Mouse (Mus musculus): ENCODE results near the gene Col15a1.

The Col15a1 gene

DNA sequence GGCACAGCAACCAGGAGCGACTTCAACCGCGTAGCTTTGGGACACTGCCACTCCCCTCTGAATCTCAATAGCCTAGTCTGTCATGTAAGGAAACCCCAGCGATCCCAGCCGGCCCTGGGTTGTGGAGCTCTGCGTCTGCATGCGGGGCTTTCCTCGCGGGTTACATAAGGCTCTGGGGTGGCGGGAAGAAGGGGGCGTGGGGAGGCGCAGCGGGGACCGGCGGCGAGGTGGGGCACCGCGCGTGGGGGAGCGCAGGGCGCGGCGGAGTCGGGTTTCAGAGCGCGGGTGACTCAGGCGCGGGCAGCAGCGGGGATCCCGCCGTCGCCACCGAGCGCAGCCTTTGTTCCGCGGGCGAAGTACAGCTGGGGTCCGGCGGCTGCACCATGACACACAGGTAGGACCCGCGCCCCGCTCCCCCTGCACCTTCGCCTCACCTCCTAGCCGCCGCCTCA, at the start of gene Col15a1:
Col15a1 (plus strand) TSS at position 193 of the 452 bp plus-strand sequence.
- no peak for DNase-seq (ENCODE audit: low spot score)

DNA sequence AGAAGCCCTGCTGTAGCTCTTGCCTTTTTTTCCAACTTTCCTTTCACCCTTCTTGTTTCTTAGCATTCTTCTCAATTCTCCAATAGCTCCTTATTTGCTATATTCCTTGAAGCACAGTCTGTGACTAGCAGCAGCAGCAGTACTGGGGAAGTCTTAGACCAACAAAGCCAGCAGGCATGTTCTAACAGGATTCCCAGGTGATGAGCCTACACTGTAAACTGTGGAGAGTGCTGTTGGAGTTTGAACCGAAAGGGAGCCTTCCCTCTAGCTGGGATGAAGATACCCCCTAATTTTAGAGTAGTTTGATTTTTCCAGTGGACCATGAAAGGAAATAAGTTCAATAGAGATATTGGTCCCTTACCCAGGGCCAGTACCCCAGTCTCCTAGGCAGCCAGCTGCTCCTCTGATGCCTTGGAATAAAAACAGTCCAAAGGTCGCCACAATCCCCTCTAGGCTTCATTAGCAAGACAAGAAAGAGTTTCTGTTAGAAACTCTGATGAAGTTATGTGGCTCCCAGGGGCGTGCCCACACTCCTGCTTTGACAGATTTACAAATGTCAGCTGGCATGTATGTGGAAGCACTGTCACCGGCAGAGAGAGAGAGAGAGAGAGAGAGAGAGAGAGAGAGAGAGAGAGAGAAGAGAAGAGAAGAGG, 46.7 kb upstream of the Col15a1 start:
- DNase-seq (ENCODE audit: low spot score) = no peak

DNA sequence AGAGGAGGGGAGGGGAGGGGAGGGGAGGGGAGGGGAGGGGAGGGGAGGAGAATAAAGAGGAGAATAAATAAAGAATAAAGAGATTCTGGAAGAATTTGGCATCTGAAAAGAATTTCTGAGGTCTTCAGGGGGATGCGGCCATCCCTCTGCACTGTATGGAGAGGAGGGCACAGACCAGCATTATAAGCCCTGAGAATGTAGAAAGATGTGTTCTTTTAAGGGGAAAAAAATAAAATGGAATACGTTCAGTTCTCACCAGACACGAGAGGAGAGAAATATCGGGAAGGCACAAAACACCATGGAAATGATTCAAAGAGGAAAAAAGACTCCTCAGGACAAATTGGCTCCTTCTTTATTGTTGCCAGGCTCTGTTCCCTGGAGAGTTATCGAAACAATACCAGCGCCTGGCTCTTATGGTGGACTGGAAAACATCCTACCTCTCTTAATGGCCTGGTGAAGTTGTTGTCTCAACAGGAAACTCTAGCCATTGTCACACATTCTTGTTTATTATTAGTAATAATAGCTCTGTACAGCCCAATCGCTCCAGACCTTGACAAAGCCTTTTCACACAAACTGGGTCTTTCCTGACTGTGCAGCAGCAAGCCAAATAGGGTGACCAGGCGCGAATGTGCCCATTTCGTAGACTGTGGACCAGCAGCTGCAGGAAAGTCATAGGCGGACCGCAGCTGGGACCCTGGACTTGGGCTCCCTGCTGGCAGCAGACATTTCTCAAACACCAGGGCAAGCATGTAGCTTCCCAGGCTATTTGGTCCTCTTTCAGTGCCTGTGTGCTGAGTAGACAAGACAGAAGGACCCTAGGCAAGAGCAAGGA, 46.0 kb upstream of the Col15a1 start:
- DNase-seq (ENCODE audit: low spot score) = no peak

DNA sequence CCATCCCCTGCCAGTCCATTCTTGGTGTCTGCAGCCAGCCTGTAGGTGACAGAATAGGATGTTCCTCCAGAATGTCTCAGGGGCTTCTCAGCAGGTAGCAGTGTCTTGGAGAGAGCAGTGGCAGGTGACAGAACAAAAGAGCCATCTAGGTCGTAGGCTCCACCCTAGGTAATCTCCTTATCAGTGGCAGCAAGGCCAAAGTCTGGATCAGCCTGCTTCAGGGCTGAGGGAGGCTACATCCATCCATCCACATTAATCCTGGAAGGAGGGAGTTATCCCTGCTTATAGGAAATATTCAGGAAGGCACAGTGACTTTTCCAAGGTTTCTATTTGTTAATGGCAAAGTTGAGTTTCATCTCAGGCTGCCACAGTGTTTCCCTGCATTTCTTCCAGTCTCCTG, 35.6 kb upstream of the Col15a1 start:
- DNase-seq (ENCODE audit: low spot score) = no peak

DNA sequence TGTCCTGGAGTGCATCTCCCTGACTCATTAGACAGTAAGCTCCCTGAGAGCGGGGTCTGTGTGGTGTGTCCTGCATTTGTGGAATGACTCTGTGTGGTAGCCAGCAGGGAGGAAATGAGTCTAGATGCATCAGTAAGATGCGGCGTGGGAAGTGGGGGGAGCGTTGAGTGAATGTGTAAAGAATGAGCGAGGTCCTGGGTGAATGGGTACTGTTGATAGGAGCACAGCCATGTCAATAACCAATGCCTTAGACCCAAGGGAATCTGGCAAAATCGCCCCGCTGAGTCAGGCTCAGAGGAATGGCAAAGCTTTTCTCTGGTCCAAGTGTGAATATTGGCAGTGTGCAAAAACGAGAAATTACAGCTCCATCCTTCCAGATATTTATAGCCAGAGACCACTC, 30.9 kb upstream of the Col15a1 start:
- DNase-seq (ENCODE audit: low spot score) = no peak

DNA sequence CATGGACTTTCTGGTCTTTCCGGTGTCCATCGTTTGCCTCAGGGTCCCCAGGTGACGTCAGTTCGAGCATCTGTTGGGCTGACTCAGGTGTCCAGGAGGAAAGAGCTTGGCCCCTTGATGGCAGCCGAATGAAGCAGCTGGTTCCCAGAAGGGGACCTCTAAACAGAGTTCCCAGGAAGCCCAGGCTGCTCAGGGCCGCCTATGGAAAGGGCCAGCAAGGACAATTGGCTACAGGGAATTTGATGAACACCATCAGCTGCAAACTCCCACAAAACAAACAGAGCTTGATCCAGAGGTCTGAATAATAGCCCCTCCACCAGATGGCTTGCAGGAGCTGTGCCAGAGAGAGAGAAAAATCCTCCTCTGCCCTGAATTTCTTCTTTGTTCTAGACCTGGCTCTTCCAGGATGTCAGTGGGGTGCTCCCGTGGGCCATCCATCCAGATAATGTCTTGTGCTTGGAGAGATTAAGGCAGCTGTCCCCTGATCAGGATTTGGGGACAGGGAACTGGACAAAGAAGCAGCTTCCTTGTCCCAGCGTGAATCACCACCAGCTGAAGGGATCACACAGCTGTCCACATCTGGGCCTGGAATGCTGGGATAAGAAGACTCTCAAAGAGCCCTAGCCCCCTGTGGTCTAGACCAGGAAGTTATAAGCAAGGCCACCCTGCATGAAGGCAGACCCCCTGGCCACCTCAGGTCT, 29.6 kb upstream of the Col15a1 start:
- DNase-seq (ENCODE audit: low spot score) = no peak

DNA sequence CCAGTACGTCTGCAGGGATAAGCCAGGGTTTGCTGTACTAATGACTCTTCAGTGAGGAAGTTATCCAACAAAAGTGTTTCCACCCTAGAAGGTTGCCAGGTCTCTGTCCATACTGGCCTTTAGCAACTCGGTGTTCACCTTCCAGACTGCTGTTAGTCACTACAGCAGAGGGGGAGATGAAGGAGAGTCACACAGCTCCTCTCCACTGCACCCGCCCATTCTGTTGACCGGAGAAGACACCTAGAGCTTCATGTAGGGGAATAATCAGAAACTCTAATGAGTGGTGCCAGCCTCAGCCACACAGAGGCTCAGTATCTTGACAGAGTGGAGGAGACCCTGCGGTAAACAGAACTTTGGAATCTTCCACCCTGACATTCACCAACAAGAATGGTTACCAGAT, 28.4 kb upstream of the Col15a1 start:
- no peak for DNase-seq (ENCODE audit: low spot score)

DNA sequence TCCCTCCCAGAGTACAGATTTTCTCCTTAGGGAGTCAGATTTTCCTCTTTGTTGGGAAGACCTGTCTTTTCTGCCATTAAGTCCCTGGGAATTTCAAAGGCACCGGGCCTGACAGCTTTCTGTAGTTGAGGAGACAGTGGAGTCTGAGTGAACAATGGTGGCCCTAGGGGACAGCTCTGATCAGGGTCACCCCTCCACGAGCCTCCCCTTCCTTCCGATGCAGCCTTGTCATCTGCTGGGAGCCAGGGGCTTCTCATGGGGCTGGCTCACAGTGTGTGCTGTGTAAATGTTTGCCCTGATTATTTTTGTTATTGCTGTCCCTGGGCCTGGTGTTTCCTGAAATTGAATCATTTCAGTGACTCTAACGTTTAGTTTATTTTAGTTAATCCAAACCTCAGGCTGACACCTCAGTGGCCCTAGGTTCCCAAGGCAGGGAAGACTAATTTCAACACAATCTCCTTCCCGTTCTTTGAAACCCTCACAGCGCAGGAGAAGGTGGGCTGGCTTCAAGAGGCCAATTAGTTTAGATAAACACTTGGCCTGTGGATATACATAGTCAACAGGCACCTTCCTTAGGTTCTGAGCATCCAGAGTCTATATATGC, 23.8 kb upstream of the Col15a1 start:
- no peak for DNase-seq (ENCODE audit: low spot score)

DNA sequence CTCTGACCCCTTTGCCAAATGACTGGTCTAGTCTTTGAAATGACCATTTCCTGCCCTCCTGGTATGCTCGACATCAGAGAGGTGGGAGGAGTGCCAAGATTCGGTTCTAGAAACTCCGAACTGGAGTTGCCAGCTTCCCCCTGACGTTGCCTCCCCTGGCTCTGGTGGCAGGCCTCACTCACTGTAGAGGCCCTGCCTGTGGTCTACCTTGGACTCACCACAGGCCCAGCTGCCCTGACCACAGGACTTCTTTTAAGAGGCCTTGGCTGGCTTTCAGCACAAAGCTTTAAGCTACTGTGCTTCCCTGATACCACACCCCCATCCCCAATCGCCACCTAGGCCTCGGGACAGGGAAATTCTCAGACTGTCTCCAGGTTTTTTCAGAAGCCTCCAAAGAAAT, 21.4 kb upstream of the Col15a1 start:
- no peak for DNase-seq (ENCODE audit: low spot score)

DNA sequence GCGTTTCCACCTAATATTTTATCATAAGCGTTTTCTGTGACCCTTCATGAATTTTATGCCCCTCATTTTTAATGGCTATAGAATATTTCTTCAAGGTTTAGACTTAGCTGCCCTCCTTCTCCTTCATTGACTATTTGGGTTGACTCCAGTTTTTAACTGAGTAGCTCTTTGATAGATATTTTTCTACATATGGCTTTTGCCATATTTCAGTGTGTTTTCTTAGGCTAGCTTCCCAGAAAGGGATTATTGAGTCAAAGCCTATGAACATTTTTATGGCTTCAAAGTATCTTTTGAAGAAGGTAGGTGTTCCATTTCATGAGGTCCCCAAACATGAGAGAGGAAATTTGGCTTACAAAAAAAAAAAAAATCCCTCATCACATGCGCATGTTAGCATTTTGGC, 11.8 kb upstream of the Col15a1 start:
- DNase-seq (ENCODE audit: low spot score) = no peak

DNA sequence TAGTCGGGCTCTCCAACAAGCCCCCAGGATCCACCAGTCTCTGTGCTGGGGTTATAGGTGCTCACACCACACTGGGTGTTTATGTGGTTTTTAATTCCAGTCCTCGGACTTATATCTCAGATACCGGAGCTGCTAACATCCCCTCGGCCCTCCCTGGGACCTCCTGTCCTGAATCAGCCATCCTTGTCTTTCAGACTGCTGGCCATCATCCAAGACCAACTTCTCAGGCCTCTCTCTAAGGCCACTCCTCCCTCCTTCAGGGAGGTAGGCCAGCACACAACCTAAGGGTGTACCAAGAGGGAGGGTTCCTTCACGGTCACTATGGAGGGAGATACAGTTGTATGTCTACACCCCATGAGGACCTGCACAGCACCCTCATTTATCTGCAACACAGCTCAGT, 4.3 kb upstream of the Col15a1 start:
- no peak for DNase-seq (ENCODE audit: low spot score)

DNA sequence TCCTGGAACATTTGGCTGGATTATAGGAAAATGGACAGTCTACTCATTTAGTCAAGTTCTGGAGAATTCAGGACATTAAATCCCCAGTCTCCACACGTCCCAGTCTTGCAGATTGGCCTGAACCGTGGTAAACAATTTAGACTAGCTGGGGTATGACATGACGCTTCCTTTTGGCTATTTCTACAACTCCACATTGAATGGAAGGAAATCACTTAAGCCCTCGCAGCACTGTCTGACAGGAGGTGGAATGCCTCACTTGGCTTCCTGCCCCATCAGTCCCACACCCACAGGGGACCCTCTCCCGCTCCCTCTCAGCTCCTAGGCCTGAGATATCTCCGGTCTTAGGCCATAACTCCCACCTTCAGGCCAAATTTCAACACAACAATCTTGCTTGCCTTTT, 2.1 kb upstream of the Col15a1 start:
- DNase-seq (ENCODE audit: low spot score) = no peak

DNA sequence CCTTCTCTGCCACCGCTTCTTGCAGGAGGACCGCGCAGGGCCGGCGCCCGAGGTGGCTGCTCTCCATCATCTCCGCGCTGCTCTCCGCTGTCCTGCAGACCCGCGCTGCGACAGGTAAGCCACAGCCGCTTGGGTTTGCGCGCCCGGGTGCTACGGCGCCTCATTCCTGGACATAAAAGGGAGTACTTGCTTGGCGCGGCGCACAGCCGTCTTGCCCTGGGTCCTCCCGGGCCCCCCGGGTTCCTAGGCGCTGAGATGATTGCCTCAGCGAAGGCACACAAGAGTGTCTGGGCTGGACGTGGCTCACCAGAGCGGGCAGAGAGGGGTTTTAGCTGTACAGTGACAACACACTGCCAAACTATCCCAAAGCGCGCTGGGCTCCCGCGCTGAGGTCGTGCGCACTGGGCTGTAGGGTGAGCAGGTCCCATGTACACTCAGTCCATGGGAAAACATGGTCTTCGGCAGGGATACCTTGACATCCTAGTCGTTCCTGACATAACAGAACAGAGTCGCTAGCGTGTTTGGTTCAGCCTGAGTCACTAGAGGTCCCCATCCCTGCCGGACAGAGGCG, 545 bp downstream of the Col15a1 start:
- DNase-seq (ENCODE audit: low spot score) = no peak

DNA sequence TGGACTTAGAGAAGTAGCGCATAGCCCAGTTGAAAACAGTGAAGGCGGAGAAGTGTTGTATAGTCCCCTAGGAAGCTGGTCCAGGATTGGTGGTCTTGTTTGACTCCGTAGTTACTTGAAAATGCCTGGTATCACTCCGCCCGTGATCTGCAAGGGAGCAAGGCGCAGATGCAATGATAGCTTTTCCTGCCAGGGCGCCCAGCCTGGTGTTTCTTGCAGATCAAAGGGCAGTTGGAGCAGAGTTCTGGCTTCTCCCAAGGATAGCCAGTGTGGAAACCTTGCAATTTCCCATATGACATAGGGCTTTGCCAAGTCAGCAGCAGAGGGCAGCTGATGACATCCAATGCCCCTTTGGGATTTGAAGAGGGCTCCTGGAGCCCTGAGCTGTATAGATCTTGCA, 1.5 kb downstream of the Col15a1 start:
- DNase-seq (ENCODE audit: low spot score) = no peak

DNA sequence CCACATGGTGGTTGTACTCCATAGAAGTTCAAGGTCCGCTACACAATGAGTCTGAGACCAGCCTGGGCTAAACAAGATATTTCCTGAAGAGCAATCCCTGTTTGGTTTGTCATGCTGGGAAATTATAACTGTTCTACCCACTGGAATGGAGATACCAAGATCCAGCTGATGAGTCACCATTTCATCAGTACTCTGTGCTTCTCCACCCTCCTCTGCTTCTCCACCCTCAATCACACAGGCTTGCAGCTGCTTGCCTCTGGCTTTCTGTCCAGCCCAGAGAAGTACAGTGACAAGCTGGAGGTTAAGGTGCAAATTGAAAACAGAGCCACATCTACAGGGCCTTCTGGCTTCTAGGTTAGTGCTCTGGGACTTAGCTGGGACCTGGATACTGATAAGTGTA, 10.9 kb downstream of the Col15a1 start:
- no peak for DNase-seq (ENCODE audit: low spot score)

DNA sequence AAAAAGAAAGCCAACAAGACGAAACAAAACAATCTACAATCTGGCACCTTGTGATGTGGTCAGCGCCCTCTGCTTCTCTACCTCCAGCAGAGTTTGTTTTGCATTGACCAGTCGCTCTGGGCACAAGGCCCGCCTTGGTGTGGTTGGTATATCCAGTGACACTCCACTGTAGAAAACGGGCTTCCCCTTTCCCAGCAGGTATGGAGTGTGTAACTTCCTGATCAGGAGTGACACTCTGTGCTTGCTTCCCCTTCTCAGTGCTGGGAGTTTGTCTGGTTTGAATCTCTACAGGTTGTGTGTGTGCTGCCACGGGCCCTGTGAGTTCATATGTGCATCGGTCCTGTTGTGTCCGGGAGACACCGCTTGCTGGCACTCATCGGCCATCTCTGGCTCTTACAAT, 11.4 kb downstream of the Col15a1 start:
- DNase-seq (ENCODE audit: low spot score) = no peak

DNA sequence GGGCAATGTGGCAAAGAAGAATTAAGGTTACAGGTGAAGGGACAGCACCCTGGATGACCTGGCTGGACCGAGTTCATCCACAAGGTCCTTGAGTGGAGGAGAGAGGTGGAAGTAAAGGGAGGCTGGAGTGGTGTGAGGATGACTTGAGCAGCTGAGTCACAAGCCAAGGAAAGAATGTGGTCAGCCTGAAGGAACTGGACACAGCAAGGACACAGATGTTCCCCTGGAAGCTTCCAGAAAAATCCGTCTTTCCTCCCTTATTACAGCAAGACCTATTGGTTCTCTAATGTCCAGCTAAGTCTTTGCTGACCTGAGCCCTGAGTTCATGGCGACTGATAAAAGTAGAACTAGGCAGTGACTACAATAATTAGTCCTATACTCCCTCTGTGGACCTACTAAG, 12.6 kb downstream of the Col15a1 start:
- no peak for DNase-seq (ENCODE audit: low spot score)

DNA sequence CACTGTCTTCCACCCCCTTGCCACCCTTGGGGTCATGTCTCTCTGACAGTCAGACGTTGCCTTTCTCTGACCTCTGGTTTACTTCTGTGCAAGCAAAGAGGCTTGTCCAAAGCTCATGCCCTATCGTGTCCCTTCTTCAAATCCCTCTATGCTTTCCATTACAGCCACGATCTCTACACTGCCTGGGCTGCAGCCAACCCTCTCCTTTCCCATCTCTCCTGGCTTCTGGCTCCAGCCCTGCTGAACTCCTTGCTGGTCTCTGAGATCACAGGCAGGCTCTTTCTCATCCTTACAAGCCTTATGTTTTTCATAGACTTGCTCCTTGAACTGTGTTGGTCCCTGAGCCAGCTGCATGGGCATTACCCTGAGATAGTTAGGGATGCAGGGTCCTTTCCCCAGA, 14.2 kb downstream of the Col15a1 start:
- DNase-seq (ENCODE audit: low spot score) = no peak

DNA sequence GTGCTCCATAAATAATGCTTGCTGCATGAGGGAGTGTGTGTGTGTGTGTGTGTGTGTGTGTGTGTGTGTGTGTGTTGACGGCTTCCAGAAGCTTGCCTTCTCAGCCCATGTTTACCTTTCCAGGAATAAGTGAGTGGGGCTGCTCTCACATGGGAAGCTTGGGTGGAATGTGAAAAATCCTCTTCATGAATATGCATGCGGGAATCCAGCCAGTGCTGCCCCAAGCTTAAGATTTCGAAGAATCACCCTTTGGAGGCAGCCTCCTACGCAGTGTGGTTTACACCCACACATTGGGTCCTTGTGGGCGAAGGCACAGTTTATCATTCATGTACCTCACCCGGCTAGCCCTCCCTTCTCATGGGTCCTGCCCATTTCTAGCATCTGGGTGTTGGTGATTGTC, 18.0 kb downstream of the Col15a1 start:
- peak; percentile 52 for DNase-seq (ENCODE audit: low spot score)

DNA sequence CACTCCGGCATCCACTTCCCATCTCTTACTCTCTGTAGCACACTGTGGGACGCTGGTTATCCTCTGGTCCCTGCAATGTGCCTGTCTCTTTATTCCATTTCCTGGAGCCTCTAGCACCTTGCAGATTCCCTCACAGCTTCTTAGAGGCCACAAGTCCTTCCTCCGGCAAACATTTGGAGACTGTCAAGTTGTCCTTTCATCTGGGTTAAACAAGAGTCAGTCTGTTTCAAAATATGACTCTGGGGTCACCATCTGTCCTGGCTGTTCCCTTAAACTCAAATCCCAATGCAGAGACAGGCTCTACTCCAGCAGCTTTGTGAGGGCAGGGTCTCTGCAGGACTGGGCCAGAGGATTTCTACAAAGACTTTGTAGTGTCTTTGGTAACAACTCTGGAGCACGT, 19.1 kb downstream of the Col15a1 start:
- DNase-seq (ENCODE audit: low spot score) = no peak

DNA sequence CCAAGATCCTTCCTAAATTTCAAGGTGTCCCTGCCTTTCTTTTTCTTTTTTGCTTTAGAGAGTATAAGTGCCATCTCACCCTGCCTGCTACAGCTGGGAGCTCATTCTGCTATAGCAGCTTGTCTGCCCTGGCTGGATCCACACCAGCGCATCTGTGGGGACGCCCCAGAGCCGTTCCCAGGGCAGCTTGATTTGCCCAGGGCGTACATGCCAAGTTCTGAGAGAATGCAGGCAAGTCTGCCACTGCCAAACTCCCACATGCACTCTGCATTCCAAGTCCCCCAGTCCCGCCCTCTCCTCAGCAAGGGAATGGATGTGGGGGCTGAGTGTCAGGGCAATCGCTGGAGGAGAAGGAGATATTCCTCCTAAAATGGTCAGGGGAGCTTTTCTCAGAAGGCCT, 19.8 kb downstream of the Col15a1 start:
- DNase-seq (ENCODE audit: low spot score) = peak; percentile 79

DNA sequence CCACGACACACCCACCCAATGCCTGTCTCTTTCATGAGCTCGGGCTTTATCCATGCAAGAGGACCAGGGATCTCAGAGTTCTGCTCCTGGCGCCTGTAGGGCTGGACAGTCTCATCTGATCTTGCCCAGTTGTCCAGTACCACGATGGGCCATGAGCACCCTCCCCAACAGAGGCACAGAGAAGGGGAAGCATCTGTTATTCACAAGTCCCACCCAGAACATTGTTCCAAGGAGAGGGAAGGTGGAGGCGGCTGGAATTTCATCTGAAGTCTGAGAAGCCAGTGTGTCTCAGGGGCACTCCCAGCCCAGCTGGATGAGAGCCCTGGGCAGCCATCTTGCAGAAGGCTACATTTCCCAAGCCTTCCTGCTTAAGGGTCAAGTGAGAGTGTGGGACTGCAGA, 21.0 kb downstream of the Col15a1 start:
- DNase-seq (ENCODE audit: low spot score) = no peak
